Mouse (Mus musculus) brain, embryonic 14.5 days (tissue): ENCODE results near the gene Ddb1.

Experiments used
- CTCF ChIP-seq: fragments of 200-500 bp; IDR thresholded peaks from 2 replicates; pipeline ENCODE4 v1.5.1; 2012; ENCODE audit warnings: inconsistent platforms, mild to moderate bottlenecking, moderate library complexity, borderline replicate concordance; ENCODE audit not compliant: insufficient read depth, insufficient read length; ENCODE audit errors: extremely low read depth
- POLR2A ChIP-seq: fragments of 200-500 bp; IDR thresholded peaks from 2 replicates; pipeline ENCODE4 v1.6.1; 2012; ENCODE audit warnings: mild to moderate bottlenecking, inconsistent platforms, borderline replicate concordance; ENCODE audit not compliant: poor library complexity, insufficient read depth, insufficient read length, severe bottlenecking; ENCODE audit errors: extremely low read depth

- no peak for TF ChIP-seq POLR2A
- no peak for TF ChIP-seq CTCF
Observed at GRCm38 (mm10) chr19:10678772-10679067, 73.6 kb downstream of the Ddb1 start.
